Mouse (Mus musculus) forebrain, embryonic 14.5 days (tissue): ENCODE results near the gene Prkag1. TPM values are rescaled to one million over a fixed set of nuclear protein-coding genes. Genes with fewer than 3 reads are reported as not detected.

Experiments
- ATAC-seq: fragments of 200-750 bp; cut with Nextera tagmentation; 2 replicates; pipeline ENCODE4 v1.8.0; 2017; ENCODE audit warnings: mild to moderate bottlenecking, moderate library complexity
- DNase-seq: peaks from one replicate; pipeline ENCODE4 v3.0.0-alpha.2; 2015; ENCODE audit warnings: low spot score
- H3K27ac ChIP-seq: fragments of 300-500 bp; sonication (generic); 2 replicates; pipeline ENCODE4 v1.5.1; 2014; ENCODE audit warnings: low read depth, mild to moderate bottlenecking, control low read depth, low read length, moderate library complexity
- H3K27me3 ChIP-seq: fragments of 300-500 bp; sonication (generic); replicated peaks from 2 replicates; pipeline ENCODE4 v1.6.1; 2014; ENCODE audit warnings: low read length, control low read depth, mixed read lengths; ENCODE audit not compliant: control insufficient read depth, insufficient read depth
- H3K36me3 ChIP-seq: fragments of 300-500 bp; sonication (generic); 2 replicates; pipeline ENCODE4 v1.6.1; 2014; ENCODE audit warnings: low read length, control low read depth; ENCODE audit not compliant: control insufficient read depth, insufficient read depth
- H3K4me1 ChIP-seq: fragments of 300-500 bp; sonication (generic); 2 replicates; pipeline ENCODE4 v1.6.1; 2014; ENCODE audit warnings: antibody characterized with exemption, low read length, control low read depth; ENCODE audit not compliant: control insufficient read depth, insufficient read depth
- H3K4me2 ChIP-seq: fragments of 300-500 bp; sonication (generic); 2 replicates; pipeline ENCODE4 v1.6.1; 2014; ENCODE audit warnings: mild to moderate bottlenecking, control low read depth, low read length
- H3K4me3 ChIP-seq: fragments of 300-500 bp; sonication (generic); 2 replicates; pipeline ENCODE4 v1.5.1; 2014; ENCODE audit warnings: low read depth, low read length, control low read depth
- H3K9ac ChIP-seq: fragments of 300-500 bp; sonication (generic); 2 replicates; pipeline ENCODE4 v1.6.1; 2014; ENCODE audit warnings: mild to moderate bottlenecking, low read length, control low read depth, moderate library complexity
- H3K9me3 ChIP-seq: fragments of 300-500 bp; sonication (generic); replicated peaks from 2 replicates; pipeline ENCODE4 v1.6.1; 2016; ENCODE audit warnings: low read length, control low read depth, mixed read lengths; ENCODE audit not compliant: control insufficient read depth
- WGBS: fragments of 180-500 bp; shearing (Covaris S2); extraction: QIAGEN DNeasy Blood & Tissue Kit; methylation state at CpG from one replicate; pipeline ENCODE4 v1.1.7; 2014; 5-methylcytosine and 5-hydroxymethylcytosine counted together
- polyA plus RNA-seq: library from polyadenylated mRNA; unstranded; fragments of >200 nt; fragmentation: Nextera tagmentation; extraction: Ambion mirVana; gene quantifications from 2 replicates; pipeline ENCODE4 v1.2.1, GENCODE M21; 2014

The Prkag1 gene
- polyA plus RNA-seq, 1 experiment from 2014 or later, result 82.1 TPM

DNA sequence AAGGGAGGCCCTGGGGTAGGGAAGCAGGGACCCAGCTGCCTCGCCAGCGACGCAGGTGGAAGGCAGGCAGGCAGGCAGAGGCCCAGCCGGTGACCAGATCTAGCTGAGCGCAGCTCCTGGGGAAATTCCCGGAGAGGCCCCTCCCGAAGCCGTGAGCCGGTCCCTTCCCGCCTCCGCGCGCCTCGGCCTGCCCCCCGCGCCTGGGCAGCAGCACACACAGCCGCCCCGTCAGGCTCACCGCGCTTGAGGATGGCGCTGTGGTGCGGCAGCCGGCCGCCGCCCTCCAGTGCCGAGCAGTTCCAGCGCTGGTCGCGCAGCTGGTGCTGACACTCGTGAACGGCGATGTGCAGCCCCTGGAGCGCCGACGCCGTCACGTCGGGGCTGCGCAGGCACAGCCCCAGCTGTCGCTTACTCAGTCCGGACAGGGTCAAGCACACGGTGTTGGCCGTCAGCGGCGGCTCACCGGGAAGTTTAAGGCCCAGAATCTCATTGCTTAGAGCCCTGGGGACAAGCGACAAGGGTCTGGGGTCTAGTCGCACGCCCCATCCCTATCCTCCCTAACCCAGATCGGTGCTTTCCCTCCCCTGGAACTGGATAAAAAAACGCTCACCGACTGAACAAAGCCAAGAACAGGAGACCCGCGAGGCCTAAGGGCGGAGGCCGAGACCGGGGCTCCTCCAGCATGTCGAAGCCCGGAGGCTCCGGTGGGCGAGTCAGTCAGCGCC is 54.9 kb downstream of the Prkag1 start:
- Histone ChIP-seq H3K9me3 (no peaks in the 10 kb centered on the region), H3K27me3 (peaks cover 100% of the 10 kb centered on the region), H3K36me3 (no peaks in the 10 kb centered on the region), H3K27ac (no peak overlapping the region), H3K4me1 (no peaks in the 10 kb centered on the region), H3K4me2 (peak overlapping the region; percentile 39), H3K4me3 (peak overlapping the region; percentile 20), H3K9ac (peak overlapping the region; percentile 32; the same call in 1 of the 2 replicates)
- DNase-seq (peak; percentile 44), ATAC-seq (peak; percentile 62; the same call in 1 of the 2 replicates)
- WGBS, result 1% methylated on average over 51 of the region's 62 CpGs

DNA sequence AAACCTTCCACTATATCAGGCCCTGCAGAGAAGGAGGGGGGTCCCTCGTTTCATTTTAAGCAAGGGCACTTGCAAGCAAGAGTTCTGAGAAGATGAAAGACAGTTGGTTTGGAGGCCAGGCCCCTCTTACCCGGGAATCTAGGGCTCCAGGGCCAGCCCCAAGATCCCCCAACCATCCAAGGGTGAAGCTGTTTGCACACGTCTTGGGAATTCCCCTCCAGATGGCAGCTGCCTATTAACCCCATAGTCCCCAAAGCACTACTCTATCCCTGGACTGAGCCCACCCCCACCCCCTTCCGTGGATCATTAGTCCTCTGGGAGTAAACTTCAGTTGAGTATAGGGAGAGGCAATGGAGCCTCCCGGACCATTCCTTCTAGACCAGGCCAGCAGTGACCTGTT is 55.8 kb downstream of the Prkag1 start:
- Histone ChIP-seq H3K27me3 (peaks cover 100% of the 10 kb centered on the region), H3K36me3 (no peaks in the 10 kb centered on the region), H3K9me3 (no peaks in the 10 kb centered on the region), H3K4me1 (no peaks in the 10 kb centered on the region), H3K9ac (no peak overlapping the region), H3K4me3 (no peak overlapping the region), H3K27ac (no peak overlapping the region), H3K4me2 (no peak overlapping the region)
- WGBS, result 2% methylated on average over 5 of the region's 5 CpGs
- DNase-seq, result no peak
- ATAC-seq, result no peak

- H3K4me2 ChIP-seq, result no peak overlapping the region
- H3K4me1 ChIP-seq, result no peaks in the 10 kb centered on the region
- H3K4me3 ChIP-seq, result no peak overlapping the region
- 3% methylated on average over 15 of the region's 15 CpGs for WGBS
- no peak for ATAC-seq
- no peak overlapping the region for H3K9ac ChIP-seq
- H3K36me3 ChIP-seq, result no peaks in the 10 kb centered on the region
- no peak overlapping the region for H3K27ac ChIP-seq
- DNase-seq, result no peak
- no peaks in the 10 kb centered on the region for H3K9me3 ChIP-seq
- H3K27me3 ChIP-seq, result peaks cover 93% of the 10 kb centered on the region
These were observed 57.2 kb downstream of the Prkag1 start for GRCm38 (mm10) chr15:98774096-98774495.

DNA sequence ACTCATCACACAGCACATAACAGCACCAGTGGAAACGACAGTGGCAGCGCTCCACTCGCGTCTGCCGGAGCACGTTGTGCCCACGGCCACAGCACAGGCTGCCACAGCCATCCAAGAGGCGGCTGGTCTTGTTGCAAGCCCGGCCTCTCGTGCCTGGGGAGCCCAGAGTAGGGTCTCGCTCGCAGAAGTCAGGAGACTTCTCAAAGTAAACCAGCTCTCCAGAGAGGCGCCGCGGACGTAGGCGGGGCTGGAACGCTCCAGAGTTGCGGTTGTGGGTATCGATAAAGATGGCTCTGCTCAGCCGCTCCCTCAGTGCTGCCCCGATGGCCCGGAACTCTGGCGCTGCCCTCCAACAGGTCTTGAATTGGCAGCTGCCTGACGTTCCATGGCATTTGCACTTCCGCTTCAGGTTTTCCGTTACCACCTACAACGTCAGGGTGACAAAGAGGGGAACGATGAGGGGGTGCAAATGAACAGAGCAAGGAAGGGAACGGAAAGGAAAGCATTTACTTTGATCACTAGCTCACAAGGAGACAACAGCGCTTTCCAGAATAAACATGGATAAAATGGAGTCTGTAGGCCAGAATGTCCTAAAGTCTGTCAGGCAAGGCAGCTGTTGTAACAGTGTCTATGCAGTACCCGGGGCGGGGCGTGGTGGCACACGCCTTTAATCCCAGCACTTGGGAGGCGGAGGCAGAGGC is 58.7 kb downstream of the Prkag1 start:
- no peak overlapping the region for H3K27ac ChIP-seq
- 1% methylated on average over 36 of the region's 36 CpGs for WGBS
- H3K4me1 ChIP-seq, result no peaks in the 10 kb centered on the region
- no peak for ATAC-seq
- no peak for DNase-seq
- H3K4me2 ChIP-seq, result peak overlapping the region; percentile 36
- H3K4me3 ChIP-seq, result peak overlapping the region; percentile 17
- H3K36me3 ChIP-seq, result no peaks in the 10 kb centered on the region
- H3K9me3 ChIP-seq, result no peaks in the 10 kb centered on the region
- peaks cover 79% of the 10 kb centered on the region for H3K27me3 ChIP-seq
- peak overlapping the region; percentile 40 for H3K9ac ChIP-seq

GRCm38 (mm10) chr15:98771813-98772425 is 59.4 kb downstream of the Prkag1 start:
- ATAC-seq (no peak), DNase-seq (no peak)
- Histone ChIP-seq H3K27me3 (peaks cover 75% of the 10 kb centered on the region), H3K9ac (no peak overlapping the region), H3K36me3 (no peaks in the 10 kb centered on the region), H3K27ac (no peak overlapping the region), H3K4me3 (peak overlapping the region; percentile 17), H3K4me1 (no peaks in the 10 kb centered on the region), H3K9me3 (no peaks in the 10 kb centered on the region), H3K4me2 (peak overlapping the region; percentile 36; the same call in 1 of the 2 replicates)
- WGBS, result 4% methylated on average over 12 of the region's 12 CpGs

DNA sequence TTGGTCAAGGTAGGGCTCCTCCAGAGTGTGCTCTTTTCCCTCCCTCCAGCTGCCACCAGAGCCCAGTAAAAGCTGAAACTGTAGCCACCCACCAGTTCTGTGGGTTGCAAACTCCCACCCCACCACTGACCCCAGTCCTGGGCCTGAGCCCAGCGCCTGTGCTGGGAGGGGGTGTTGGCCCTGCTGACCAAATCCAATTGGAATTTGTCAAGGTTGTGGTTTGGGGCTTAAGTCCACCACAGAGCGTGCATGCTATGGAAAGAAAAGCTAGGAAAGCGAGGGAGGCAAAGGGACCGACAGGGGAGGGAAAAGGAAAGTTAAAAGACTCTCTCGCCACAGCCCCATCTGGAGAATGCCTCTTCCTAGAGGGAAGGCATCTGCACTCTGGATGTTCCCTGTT is 63.1 kb downstream of the Prkag1 start:
- Histone ChIP-seq H3K4me3 (no peak overlapping the region), H3K4me2 (no peak overlapping the region), H3K4me1 (peaks cover 5% of the 10 kb centered on the region; the same call in 1 of the 2 replicates), H3K27me3 (peaks cover 39% of the 10 kb centered on the region), H3K9ac (no peak overlapping the region), H3K27ac (no peak overlapping the region), H3K9me3 (no peaks in the 10 kb centered on the region), H3K36me3 (no peaks in the 10 kb centered on the region)
- DNase-seq, result no peak
- no peak for ATAC-seq
- WGBS, result 16% methylated on average over 5 of the region's 5 CpGs

DNA sequence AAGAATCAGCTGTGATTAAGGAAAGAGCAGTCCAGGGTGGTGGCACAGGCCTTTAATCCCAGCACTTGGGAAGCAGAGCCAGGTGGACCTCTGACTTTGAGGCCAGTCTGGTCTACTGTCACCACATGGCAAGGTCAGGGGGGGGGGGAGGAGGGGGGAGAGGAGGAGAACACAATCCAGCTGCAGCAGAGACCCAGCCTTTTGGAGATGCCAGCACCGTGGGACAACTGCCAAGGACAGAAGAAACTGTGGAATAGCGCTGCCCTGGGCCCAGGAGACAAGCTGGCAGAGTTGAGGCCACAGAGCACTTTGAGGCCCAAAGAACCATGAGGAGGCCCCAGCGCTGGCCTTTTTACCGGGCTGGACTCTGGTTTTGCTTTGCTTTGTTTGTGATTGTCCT is 65.4 kb downstream of the Prkag1 start:
- 68% methylated on average over 4 of the region's 4 CpGs for WGBS
- Histone ChIP-seq H3K9me3 (no peaks in the 10 kb centered on the region), H3K4me2 (no peak overlapping the region), H3K27me3 (peaks cover 15% of the 10 kb centered on the region), H3K9ac (no peak overlapping the region), H3K36me3 (0 out of 2 replicates have a peak, but pooled peaks cover 1% of the 10 kb centered on the region), H3K27ac (no peak overlapping the region), H3K4me3 (no peak overlapping the region), H3K4me1 (peaks cover 10% of the 10 kb centered on the region)
- DNase-seq (no peak), ATAC-seq (no peak)
